ENCODE assay signal across 24 mouse cellular contexts in the genomic region with DNA sequence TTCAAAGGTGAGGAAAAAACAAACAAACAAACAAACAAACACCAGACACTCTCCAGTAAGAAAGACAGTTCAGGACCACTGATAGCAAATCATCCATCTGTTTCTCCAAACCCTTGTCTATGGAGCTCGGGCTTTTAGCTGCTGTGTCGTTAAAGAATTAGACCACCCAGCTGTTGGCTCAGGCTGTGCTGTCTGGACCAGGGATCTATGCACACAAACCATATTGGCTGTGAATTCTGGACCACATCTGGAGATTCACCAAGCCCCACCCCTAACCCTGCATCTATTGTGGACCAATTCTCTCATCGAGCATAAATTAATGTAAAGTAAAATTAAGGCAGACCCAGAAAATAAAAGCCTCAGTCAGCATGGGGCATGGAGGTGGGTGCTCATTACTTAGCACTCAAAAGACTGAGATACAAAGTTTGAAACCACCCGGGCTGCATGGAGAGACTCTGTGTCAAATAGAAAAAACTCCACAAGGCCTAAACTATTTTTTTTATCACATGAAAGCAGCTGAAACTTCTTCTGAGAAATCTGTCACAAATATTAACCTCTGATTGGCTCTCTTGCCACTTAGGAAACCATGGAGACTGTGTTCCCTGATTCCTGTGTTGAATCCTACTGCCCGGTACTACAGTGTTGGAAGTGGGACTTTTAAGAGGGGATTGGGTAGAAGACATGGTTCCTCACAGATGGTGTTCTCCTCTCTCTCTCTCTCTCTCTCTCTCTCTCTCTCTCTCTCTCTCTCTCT.
DNase-seq lines count a peak whose midpoint lies in the region; ATAC-seq and TF ChIP-seq lines count a peak whose summit lies in the region.
"Had no signal": no experiment of that assay in that cellular context is flagged by ENCODE, and none has a peak within 500 bp of the region (broad histone marks: within the 10 kb centered on the region; RNA-seq: fewer than 3 reads in every experiment).

No protein-coding gene starts in this region.

- 47% methylated on average over 5 of the region's 5 CpGs for WGBS in embryonic facial prominence, embryonic 14.5 days
- 70% methylated on average over 5 of the region's 5 CpGs for WGBS in embryonic facial prominence, embryonic 10.5 days
- WGBS in kidney, embryonic 16.5 days = 48% methylated on average over 5 of the region's 5 CpGs
- whole genome bisulfite sequencing in kidney, adult 2 months = 61% methylated on average over 5 of the region's 5 CpGs
- 35% methylated on average over 5 of the region's 5 CpGs for WGBS in lung, embryonic 16.5 days
- WGBS in lung, adult 2 months = 51% methylated on average over 5 of the region's 5 CpGs
- WGBS in intestine, embryonic 16.5 days = 46% methylated on average over 5 of the region's 5 CpGs

- H3K36me3 ChIP-seq in embryonic facial prominence, embryonic 14.5 days (ENCODE audit: control insufficient read depth, insufficient read depth, low read length) = no peaks in the 10 kb centered on the region
- no peaks in the 10 kb centered on the region for H3K36me3 ChIP-seq in embryonic facial prominence, embryonic 10.5 days (replicated peaks)
- H3K36me3 ChIP-seq in kidney, embryonic 16.5 days (ENCODE audit: insufficient read depth, low read length) = no peaks in the 10 kb centered on the region
- no peaks in the 10 kb centered on the region for H3K36me3 ChIP-seq in kidney, adult 2 months (ENCODE audit: control insufficient read depth, insufficient read depth, low read length)
- H3K36me3 ChIP-seq in lung, embryonic 16.5 days (ENCODE audit: control insufficient read depth, insufficient read depth, low read length) = no peaks in the 10 kb centered on the region
- no peaks in the 10 kb centered on the region for H3K36me3 ChIP-seq in intestine, embryonic 16.5 days (ENCODE audit: control insufficient read depth, insufficient read depth, low read length)
- H3K36me3 ChIP-seq: embryonic facial prominence, embryonic 12.5 days; heart, embryonic 12.5 days; hindbrain, embryonic 13.5 days; liver, embryonic 12.5 days; midbrain, embryonic 10.5 days had no signal

- peak; percentile 42 for DNase-seq in embryonic facial prominence, embryonic 14.5 days (ENCODE audit: low spot score)
- no peak for DNase-seq in embryonic facial prominence, embryonic 10.5 days (ENCODE audit: low spot score)
- DNase-seq in kidney, adult 2 months = no peak
- DNase-seq in lung, adult 2 months = no peak
- no peak for DNase-seq in frontal cortex, postnatal 10 days (ENCODE audit: low spot score in 2 of 2)
- DNase-seq: adrenal gland, adult 8-10 months; cerebellum, adult 8-10 months; gastrocnemius, adult 2 months; heart, postnatal 14 days; kidney, adult 9 months; left cerebral cortex, postnatal 4 days; right cerebral cortex, adult 18-20 months; thymus, postnatal 36 days had no signal

- no peak overlapping the region for H3K4me3 ChIP-seq in embryonic facial prominence, embryonic 14.5 days (ENCODE audit: low read depth, low read length)
- no peak overlapping the region for H3K4me3 ChIP-seq in embryonic facial prominence, embryonic 10.5 days
- H3K4me3 ChIP-seq in kidney, embryonic 16.5 days (ENCODE audit: low read length) = no peak overlapping the region
- H3K4me3 ChIP-seq in kidney, adult 2 months (ENCODE audit: insufficient read depth, low read depth, low read length) = no peak overlapping the region
- H3K4me3 ChIP-seq in lung, embryonic 16.5 days (ENCODE audit: low read length) = no peak overlapping the region
- no peak overlapping the region for H3K4me3 ChIP-seq in lung, adult 2 months (replicated peaks; ENCODE audit: extremely low read depth, low read depth, low read length)
- H3K4me3 ChIP-seq in intestine, embryonic 16.5 days (ENCODE audit: low read length) = no peak overlapping the region
- H3K4me3 ChIP-seq: embryonic facial prominence, embryonic 12.5 days; gastrocnemius, adult 2 months; heart, embryonic 12.5 days; hindbrain, embryonic 13.5 days; left cerebral cortex, adult 2 months; liver, embryonic 12.5 days; midbrain, embryonic 10.5 days; neural tube, embryonic 13.5 days had no signal

- TF ChIP-seq POLR2A in kidney, adult 2 months (IDR thresholded peaks at IDR 0.05; ENCODE audit: low read depth, low read length) = no peak
- no peak for TF ChIP-seq POLR2A in lung, adult 2 months (IDR thresholded peaks at IDR 0.05; ENCODE audit: borderline replicate concordance, extremely low read depth, low read depth, low read length)

- H3K9me3 ChIP-seq in embryonic facial prominence, embryonic 14.5 days (ENCODE audit: control insufficient read depth, low read length) = no peaks in the 10 kb centered on the region
- no peaks in the 10 kb centered on the region for H3K9me3 ChIP-seq in embryonic facial prominence, embryonic 10.5 days
- H3K9me3 ChIP-seq in kidney, embryonic 16.5 days (ENCODE audit: low read length) = no peaks in the 10 kb centered on the region; the same call in 1 of the 2 replicates
- no peaks in the 10 kb centered on the region for H3K9me3 ChIP-seq in lung, embryonic 16.5 days (ENCODE audit: control insufficient read depth, low read length)
- H3K9me3 ChIP-seq in intestine, embryonic 16.5 days (ENCODE audit: control insufficient read depth, low read length) = no peaks in the 10 kb centered on the region
- H3K9me3 ChIP-seq: embryonic facial prominence, embryonic 12.5 days; heart, embryonic 12.5 days; hindbrain, embryonic 13.5 days; liver, embryonic 12.5 days; midbrain, embryonic 10.5 days; neural tube, embryonic 13.5 days had no signal

- H3K9ac ChIP-seq in embryonic facial prominence, embryonic 14.5 days (ENCODE audit: low read depth, low read length) = no peak overlapping the region
- no peak overlapping the region for H3K9ac ChIP-seq in kidney, embryonic 16.5 days (replicated peaks; ENCODE audit: low read length)
- no peak overlapping the region for H3K9ac ChIP-seq in lung, embryonic 16.5 days (ENCODE audit: low read length)
- no peak overlapping the region for H3K9ac ChIP-seq in intestine, embryonic 16.5 days (ENCODE audit: low read depth, low read length)
- H3K9ac ChIP-seq: embryonic facial prominence, embryonic 12.5 days; heart, embryonic 12.5 days; hindbrain, embryonic 13.5 days; liver, embryonic 12.5 days; neural tube, embryonic 13.5 days had no signal

- H3K4me1 ChIP-seq in embryonic facial prominence, embryonic 14.5 days (ENCODE audit: control insufficient read depth, insufficient read depth, low read length) = no peaks in the 10 kb centered on the region
- no peaks in the 10 kb centered on the region for H3K4me1 ChIP-seq in embryonic facial prominence, embryonic 10.5 days
- no peaks in the 10 kb centered on the region for H3K4me1 ChIP-seq in kidney, embryonic 16.5 days (ENCODE audit: insufficient read depth, low read length)
- H3K4me1 ChIP-seq in kidney, adult 2 months (ENCODE audit: control insufficient read depth, insufficient read depth, low read length) = no peaks in the 10 kb centered on the region
- peaks cover 3% of the 10 kb centered on the region for H3K4me1 ChIP-seq in lung, embryonic 16.5 days (replicated peaks; ENCODE audit: control insufficient read depth, insufficient read depth, low read length)
- H3K4me1 ChIP-seq in lung, adult 2 months (ENCODE audit: control insufficient read depth, insufficient read depth, low read length) = no peaks in the 10 kb centered on the region
- H3K4me1 ChIP-seq in intestine, embryonic 16.5 days (ENCODE audit: control insufficient read depth, insufficient read depth, low read length) = no peaks in the 10 kb centered on the region
- H3K4me1 ChIP-seq: embryonic facial prominence, embryonic 12.5 days; heart, embryonic 12.5 days; liver, embryonic 12.5 days; midbrain, embryonic 10.5 days had no signal

- no peak for ATAC-seq in embryonic facial prominence, embryonic 14.5 days (ENCODE audit: low read depth)
- ATAC-seq in kidney, embryonic 16.5 days (ENCODE audit: low FRiP score, low TSS enrichment) = peak; percentile 87
- ATAC-seq in lung, embryonic 16.5 days (ENCODE audit: low read depth) = peak; percentile 92
- peak; percentile 74 for ATAC-seq in intestine, embryonic 16.5 days
- ATAC-seq: liver, embryonic 12.5 days had no signal

- no peak for TF ChIP-seq CTCF in kidney, adult 2 months (conservative IDR thresholded peaks at IDR 0.05; ENCODE audit: insufficient read depth, insufficient read length, low read depth, low read length)
- no peak for TF ChIP-seq CTCF in lung, adult 2 months (IDR thresholded peaks at IDR 0.05; ENCODE audit: insufficient read depth, low read length)

- H3K4me2 ChIP-seq in embryonic facial prominence, embryonic 14.5 days (ENCODE audit: low read depth, low read length) = no peak overlapping the region
- H3K4me2 ChIP-seq in kidney, embryonic 16.5 days (replicated peaks; ENCODE audit: low read depth, low read length) = no peak overlapping the region
- peak overlapping the region; percentile 21; the same call in 1 of the 2 replicates for H3K4me2 ChIP-seq in lung, embryonic 16.5 days (ENCODE audit: low read depth, low read length)
- H3K4me2 ChIP-seq in intestine, embryonic 16.5 days (ENCODE audit: low read depth, low read length) = no peak overlapping the region
- H3K4me2 ChIP-seq: embryonic facial prominence, embryonic 12.5 days; heart, embryonic 12.5 days; hindbrain, embryonic 13.5 days; liver, embryonic 12.5 days; neural tube, embryonic 13.5 days had no signal

- no peak overlapping the region for H3K27ac ChIP-seq in embryonic facial prominence, embryonic 14.5 days (replicated peaks; ENCODE audit: low read depth, low read length)
- no peak overlapping the region for H3K27ac ChIP-seq in embryonic facial prominence, embryonic 10.5 days (replicated peaks)
- no peak overlapping the region for H3K27ac ChIP-seq in kidney, embryonic 16.5 days (ENCODE audit: low read length)
- H3K27ac ChIP-seq in kidney, adult 2 months (ENCODE audit: insufficient read depth, low read depth, low read length) = no peak overlapping the region
- H3K27ac ChIP-seq in lung, embryonic 16.5 days (ENCODE audit: low read length) = no peak overlapping the region
- 0 out of 2 replicates have a peak overlapping the region, but pooled peaks have one; percentile 21 for H3K27ac ChIP-seq in intestine, embryonic 16.5 days (ENCODE audit: low read length)
- H3K27ac ChIP-seq: embryonic facial prominence, embryonic 12.5 days; gastrocnemius, adult 2 months; hindbrain, embryonic 13.5 days; left cerebral cortex, adult 2 months; liver, embryonic 12.5 days; macrophage; midbrain, embryonic 10.5 days; neural tube, embryonic 13.5 days had no signal

- no peaks in the 10 kb centered on the region for H3K27me3 ChIP-seq in embryonic facial prominence, embryonic 14.5 days (replicated peaks; ENCODE audit: control insufficient read depth, insufficient read depth, low read length)
- no peaks in the 10 kb centered on the region for H3K27me3 ChIP-seq in embryonic facial prominence, embryonic 10.5 days (replicated peaks; ENCODE audit: low read depth, poor library complexity, severe bottlenecking)
- H3K27me3 ChIP-seq in kidney, embryonic 16.5 days (ENCODE audit: insufficient read depth, low read length) = no peaks in the 10 kb centered on the region
- H3K27me3 ChIP-seq in kidney, adult 2 months (replicated peaks; ENCODE audit: control insufficient read depth, insufficient read depth, low read length) = no peaks in the 10 kb centered on the region
- no peaks in the 10 kb centered on the region for H3K27me3 ChIP-seq in lung, embryonic 16.5 days (ENCODE audit: control insufficient read depth, insufficient read depth, low read depth, low read length)
- no peaks in the 10 kb centered on the region for H3K27me3 ChIP-seq in intestine, embryonic 16.5 days (replicated peaks; ENCODE audit: control insufficient read depth, insufficient read depth, low read length)
- H3K27me3 ChIP-seq: embryonic facial prominence, embryonic 12.5 days; heart, embryonic 12.5 days; hindbrain, embryonic 13.5 days; liver, embryonic 12.5 days; neural tube, embryonic 13.5 days had no signal
